Mouse (Mus musculus): ENCODE results near the gene Gnai3.

The Gnai3 gene

GRCm38 (mm10) chr3:108164091-108164490 is 18.1 kb upstream of the Gnai3 start:
- DNase-seq (ENCODE audit: low spot score in 2 of 2): no peak

DNA sequence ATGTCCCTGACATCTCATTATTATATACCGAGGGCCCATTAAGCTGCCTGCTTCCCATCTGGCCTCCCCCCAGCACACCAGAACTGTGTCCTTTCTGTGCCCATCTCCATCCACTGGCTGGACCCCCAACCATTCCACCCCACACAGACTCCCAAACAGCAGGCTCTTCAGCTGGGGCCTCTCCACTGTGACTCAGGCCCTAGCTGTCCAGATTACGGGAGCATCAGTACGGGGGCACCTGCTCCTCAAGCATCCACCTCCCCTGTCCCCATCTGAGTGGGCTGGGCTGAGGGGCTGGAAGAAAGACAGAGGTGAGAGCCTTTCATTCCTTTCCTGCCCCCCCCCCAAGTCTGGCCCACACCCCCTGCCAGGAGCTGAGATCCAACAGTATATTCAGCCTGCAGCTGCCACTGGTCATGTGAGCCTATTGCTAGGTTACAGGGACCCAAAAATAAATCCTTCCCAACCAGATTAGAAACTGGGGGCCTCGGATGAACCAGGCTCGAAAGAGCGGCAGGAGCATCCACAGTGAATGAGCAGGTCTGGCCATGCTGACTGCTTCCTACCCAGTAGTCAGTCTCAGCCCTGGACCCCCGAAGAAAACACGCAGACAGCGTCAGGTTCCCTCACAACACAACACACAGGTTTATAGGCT is 12.6 kb upstream of the Gnai3 start:
- no peak for DNase-seq (ENCODE audit: low spot score in 2 of 2)

GRCm38 (mm10) chr3:108154656-108155055 is 8.7 kb upstream of the Gnai3 start, which contains the start of gene Gpr61:
Gene Gpr61 (minus strand): TSS chr3:108154882.
- no peak for DNase-seq (ENCODE audit: low spot score in 2 of 2)

DNA sequence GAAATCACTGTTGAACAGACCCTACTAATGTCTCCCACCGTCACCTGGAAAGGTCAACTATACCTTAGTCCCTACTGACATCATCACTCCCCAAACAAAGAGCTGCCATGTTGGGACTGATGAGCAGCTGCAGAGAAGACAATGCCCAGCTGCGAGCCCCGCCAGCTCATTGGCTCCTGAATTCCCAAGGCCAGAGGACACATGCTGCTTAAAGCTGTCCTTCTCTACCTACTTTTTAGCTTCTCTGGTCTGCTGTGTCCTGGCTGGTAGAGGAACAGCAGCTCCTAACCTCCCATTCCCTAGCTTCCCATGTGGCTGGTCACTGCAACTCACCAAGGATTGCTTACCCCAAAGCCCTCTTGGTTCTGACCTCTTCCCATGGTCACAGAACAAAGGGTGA is 6.3 kb upstream of the Gnai3 start:
- DNase-seq (ENCODE audit: low spot score in 2 of 2): no peak

- DNase-seq (ENCODE audit: low spot score in 2 of 2): peak; percentile 71 to 85
Observed at GRCm38 (mm10) chr3:108147386-108148235, 1.7 kb upstream of the Gnai3 start.

DNA sequence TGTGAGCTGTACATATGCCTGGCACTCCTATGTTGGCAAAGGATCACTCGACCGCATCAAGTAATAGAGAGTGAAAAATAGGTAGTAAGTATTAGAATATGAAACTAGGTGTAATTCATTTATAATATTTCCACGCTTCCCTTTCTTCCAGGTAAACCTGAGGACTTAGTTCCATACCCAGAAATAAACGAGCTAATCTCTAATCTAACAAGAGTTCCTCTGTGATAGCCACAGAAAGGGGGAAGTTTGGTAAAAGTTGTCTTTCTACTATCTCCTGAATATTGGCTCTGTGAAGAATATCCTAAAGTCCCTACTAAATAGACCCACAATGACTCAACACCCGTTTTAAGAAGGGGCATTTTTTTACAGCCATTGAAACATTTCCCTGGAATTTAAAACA is 725 bp upstream of the Gnai3 start:
- no peak for DNase-seq (ENCODE audit: low spot score in 2 of 2)

DNA sequence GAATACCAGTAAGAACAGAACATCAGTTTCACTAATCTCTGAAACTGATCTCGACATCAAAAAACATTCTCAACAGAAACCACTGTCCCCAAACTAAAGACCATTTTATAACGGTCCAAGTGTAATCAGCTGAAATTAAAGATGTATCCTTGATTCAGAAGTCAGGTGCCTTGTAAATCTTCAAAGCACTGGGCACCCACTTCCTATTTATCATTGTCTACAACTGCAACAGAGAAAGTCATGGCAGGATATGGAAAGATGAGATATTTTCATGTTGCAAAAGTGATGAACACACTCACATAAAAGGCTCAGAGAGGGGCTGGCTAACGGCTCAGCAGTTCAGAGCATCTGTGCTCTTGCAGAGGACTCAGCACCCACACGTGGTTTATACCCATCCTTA is 5.2 kb downstream of the Gnai3 start:
- DNase-seq (ENCODE audit: low spot score in 2 of 2): no peak

DNA sequence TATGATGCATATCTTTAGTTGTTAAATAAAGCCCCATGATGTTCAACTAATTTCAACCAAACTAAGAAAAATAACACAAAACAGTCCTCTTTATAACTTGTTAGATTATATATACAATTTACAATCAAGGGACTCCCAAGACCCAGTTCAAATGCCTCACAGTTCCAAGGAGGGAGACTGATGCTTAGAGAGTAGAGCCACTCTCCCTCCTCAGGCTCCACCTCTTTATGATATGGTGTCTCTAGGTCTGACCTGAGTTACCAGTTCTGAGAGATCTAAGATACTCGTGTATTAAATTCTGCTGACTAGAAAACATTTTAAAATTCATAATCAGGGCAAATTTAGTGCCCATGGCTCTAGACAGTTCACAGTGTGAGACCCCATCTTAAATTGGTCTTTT is 6.8 kb downstream of the Gnai3 start:
- no peak for DNase-seq (ENCODE audit: low spot score in 2 of 2)

- no peak for DNase-seq (ENCODE audit: low spot score in 2 of 2)
Observed at GRCm38 (mm10) chr3:108134701-108135100, 11.2 kb downstream of the Gnai3 start.

DNA sequence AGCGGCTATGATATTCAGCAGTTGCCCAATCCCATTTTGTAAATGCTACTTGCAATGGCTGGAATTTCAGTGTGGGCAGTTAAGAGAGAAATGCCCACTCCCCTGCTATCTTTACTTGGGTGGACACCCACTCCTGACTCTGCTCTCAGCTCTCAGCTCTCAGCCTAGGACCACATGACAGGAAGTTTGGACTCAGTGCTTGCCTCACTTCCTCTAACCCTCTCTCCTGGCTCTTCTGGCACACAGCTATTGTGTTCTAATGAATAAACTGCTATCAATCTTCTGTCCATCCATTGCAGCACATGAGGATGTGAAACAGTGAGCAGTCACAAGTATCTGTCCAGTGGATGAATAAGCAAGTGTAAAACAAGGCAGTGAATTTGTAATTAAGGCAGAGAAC is 13.5 kb downstream of the Gnai3 start:
- DNase-seq (ENCODE audit: low spot score in 2 of 2): no peak

DNA sequence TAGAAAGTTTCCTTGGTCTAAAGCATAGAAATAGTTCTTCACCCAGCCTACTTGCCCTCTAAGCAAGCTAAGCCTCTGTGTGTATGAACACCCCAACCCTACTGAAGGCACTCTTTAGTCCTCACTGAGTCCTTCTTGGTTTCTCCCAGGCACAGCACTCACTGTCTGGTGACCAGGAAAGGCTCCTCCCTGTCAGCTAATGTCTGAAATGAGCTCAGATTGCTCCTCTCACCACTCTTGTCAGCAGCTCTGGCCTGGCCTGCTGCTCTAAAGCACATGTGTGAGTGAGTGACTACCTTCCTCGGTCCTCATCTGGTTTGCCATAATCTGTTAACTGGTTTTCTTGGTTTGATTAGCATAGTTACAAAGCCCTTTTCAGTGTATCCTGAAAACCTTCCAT is 14.1 kb downstream of the Gnai3 start:
- no peak for DNase-seq (ENCODE audit: low spot score in 2 of 2)

DNA sequence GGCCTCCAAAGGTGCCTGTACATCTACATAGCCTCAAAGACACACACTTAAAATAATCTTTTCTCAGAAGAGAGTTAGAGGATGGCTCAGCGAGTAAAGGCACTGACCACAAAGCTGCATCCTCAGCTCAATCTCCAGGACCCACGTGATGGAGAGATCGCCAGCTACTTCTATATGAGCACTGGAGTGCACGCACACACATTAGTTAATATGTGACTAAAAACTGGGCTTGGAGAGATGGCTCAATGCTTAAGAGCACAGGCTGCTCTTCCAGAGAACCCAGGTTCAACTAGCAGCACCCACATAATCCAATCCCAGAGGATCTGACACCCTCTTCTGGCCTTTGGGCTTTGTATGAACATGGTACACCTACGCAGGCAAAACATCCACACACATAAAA is 14.7 kb downstream of the Gnai3 start:
- no peak for DNase-seq (ENCODE audit: low spot score in 2 of 2)

DNA sequence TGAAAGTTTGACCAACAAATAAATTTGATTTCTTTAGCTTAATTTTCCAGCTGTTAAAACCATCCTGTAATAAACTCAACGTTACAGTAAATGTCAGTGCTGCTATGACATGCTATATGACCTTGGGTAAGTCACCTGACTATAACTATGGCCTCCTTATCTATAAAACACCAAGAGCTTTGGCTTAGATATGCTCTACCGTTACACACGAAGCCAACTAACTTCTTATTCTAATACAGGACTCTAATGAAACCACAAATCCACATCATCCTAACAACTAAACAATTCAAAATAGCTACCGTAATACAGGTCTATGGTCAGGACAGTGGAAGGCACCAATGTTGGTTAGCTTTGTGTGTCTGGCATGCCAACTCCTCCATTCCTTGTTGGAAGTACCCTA is 16.1 kb downstream of the Gnai3 start:
- no peak for DNase-seq (ENCODE audit: low spot score in 2 of 2)

- no peak for DNase-seq (ENCODE audit: low spot score in 2 of 2)
Observed at GRCm38 (mm10) chr3:108129367-108129766, 16.6 kb downstream of the Gnai3 start.

DNA sequence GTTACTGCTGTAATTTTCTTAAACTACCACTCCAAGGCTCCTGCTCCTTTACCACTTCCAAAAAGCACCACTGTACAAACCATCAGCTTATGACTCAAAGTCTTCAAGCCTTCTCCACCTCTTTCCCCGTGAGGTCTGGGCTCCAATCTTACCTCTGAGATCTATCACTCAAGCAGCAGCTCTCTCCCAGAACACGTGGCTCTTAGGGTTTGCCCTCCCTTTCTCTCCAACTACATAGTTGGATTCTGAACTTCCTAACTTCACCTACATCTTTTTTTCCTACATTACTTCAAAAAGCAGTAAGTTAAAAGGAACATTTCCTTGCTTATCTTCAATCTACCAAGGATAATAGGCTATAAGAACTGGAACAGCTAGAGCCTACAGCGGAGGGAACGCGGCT is 17.4 kb downstream of the Gnai3 start:
- DNase-seq (ENCODE audit: low spot score in 2 of 2): no peak

DNA sequence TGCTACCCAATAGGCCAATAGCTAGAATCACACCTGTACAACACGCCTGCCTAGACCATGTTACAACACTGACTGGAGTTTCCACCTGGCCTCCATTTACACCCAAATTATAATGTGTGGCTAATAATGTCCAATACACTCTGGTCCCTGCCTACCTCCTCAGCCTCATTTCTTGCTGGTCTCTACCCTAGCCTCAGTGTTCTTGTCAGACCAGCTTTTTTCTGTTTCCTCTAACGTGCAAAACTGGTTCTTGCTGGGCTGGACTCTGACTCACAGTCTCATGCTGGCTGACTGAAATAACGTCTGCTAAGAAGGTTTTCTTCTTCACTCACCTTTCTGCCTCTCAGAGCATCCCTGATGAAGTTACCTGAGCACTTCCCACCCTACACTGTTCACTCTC is 19.6 kb downstream of the Gnai3 start:
- DNase-seq (ENCODE audit: low spot score in 2 of 2): no peak

DNA sequence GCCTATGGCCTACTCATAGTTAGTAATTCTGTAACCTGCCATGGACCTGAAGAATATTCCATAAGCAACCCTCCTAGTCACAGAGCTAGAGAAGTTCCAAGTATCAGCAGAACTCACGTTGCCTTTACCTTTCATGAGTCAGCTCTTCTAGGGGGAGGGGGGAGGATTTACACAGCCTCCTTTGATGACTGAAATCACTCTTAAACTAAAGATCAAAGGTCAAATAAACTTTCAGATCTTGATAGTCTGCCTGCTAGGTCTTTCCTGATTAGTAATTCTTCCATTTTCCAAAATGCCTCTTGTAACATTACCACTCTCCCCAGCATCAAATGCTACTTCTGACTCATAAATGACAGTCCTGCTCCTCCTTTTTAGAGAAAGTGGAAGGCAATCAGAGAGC is 21.8 kb downstream of the Gnai3 start:
- no peak for DNase-seq (ENCODE audit: low spot score in 2 of 2)

GRCm38 (mm10) chr3:108123242-108123641 is 22.7 kb downstream of the Gnai3 start:
- no peak for DNase-seq (ENCODE audit: low spot score in 2 of 2)

GRCm38 (mm10) chr3:108121101-108121500 is 24.8 kb downstream of the Gnai3 start:
- DNase-seq (ENCODE audit: low spot score in 2 of 2): no peak

DNA sequence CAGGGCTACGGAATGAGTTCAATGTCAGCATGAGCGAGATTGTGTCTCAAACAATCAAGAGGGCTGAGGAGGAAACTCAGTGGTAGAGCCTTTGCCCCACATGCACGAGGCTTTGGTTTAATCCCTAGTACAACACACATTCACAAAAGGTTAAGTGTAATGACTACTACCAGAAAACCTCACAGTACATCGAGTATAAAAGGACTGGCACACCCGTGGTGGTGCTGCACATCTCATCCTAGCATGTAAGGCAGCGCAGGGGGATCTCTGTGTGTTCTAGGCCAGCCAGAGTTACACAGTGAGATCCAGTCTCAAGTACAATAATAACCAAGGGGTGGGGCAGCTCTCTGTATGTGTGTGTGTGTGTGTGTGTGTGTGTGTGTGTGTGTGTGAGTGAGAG is 28.5 kb downstream of the Gnai3 start:
- no peak for DNase-seq (ENCODE audit: low spot score in 2 of 2)

DNA sequence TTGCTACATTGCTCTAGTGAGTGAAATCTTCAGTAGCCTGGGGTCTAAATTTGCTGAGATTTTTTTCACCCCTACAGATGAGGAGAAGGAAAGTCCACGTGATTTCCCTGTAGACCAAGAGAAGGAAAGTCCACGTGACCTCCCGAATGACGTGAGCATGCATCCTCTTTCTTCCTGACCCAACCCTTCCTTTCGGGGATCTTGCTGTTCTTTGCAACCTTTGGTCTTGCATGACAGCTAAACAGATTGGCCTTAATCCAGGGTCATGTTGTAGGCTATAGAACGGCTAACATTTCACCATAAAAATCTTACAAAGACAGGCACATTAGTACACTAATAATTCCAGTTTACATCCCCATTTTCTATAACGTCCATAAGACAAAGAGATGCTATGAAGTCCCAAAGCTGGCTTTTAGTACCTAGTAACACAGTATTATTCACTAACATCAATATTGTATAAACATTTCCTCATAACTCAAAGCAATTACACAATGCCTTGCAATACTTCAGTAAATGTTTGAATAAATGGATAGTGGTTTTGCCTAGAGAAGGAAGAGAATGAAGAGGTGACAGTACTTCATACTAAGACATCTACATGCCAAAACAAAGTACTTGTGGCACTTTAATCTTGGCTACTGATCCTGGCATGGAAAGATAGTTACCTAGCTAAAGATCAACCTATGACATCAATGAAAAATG is 32.2 kb downstream of the Gnai3 start:
- no peak for DNase-seq (ENCODE audit: low spot score in 2 of 2)

GRCm38 (mm10) chr3:108112666-108113065 is 33.3 kb downstream of the Gnai3 start:
- DNase-seq (ENCODE audit: low spot score in 2 of 2): no peak

DNA sequence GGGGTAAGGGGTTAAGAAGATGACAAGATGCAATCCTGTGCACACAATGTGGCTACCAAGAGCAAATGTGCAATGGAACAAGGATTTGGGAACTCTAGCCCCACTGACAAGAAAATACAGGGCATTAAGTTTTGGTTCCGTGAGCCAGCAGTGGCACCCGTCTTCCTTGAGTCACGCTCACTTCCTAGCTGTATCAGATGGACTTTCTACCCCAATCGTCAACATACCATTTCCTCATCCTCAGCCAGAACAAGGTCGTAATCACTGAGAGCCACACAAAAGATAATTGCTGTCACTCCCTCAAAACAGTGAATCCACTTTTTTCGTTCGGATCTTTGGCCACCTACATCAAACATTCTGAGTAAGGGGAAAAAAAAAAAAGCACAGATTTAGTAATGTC is 33.7 kb downstream of the Gnai3 start:
- no peak for DNase-seq (ENCODE audit: low spot score in 2 of 2)

Data from spleen, postnatal 14 days (tissue).